ENCODE assay signal across 17 mouse cellular contexts in genomic region chr15:57036806-57037566, GRCm38 (mm10).
A peak's percentile ranks its signal among the peaks of the same experiment; 100 is the strongest.
DNase-seq lines count a peak whose midpoint lies in the region; ATAC-seq lines count a peak whose summit lies in the region.
"Had no signal": no experiment of that assay in that cellular context is flagged by ENCODE, and none has a peak within 500 bp of the region (broad histone marks: within the 10 kb centered on the region; RNA-seq: fewer than 3 reads in every experiment).

No protein-coding gene starts in this region.

- WGBS in midbrain, embryonic 15.5 days, result 91% methylated on average over 4 of the region's 4 CpGs

- no peak overlapping the region for H3K4me2 ChIP-seq in midbrain, embryonic 15.5 days
- H3K4me2 ChIP-seq: liver, embryonic 13.5 days; midbrain, embryonic 12.5 days; neural tube, embryonic 12.5 days had no signal

- H3K4me3 ChIP-seq in midbrain, embryonic 15.5 days, result no peak overlapping the region
- H3K4me3 ChIP-seq: erythroblast, embryonic 14.5 days; liver, embryonic 13.5 days; midbrain, embryonic 12.5 days; neural tube, embryonic 12.5 days had no signal

- H3K9me3 ChIP-seq in midbrain, embryonic 15.5 days, result no peaks in the 10 kb centered on the region
- H3K9me3 ChIP-seq: G1E; liver, embryonic 13.5 days; midbrain, embryonic 12.5 days; neural tube, embryonic 12.5 days had no signal

- H3K9ac ChIP-seq in midbrain, embryonic 15.5 days, result no peak overlapping the region
- H3K9ac ChIP-seq: liver, embryonic 13.5 days; midbrain, embryonic 12.5 days; neural tube, embryonic 12.5 days had no signal

- no peaks in the 10 kb centered on the region for H3K4me1 ChIP-seq in midbrain, embryonic 15.5 days
- H3K4me1 ChIP-seq: liver, embryonic 13.5 days; midbrain, embryonic 12.5 days; neural tube, embryonic 12.5 days had no signal

- no peak overlapping the region for H3K27ac ChIP-seq in midbrain, embryonic 15.5 days
- H3K27ac ChIP-seq: liver, embryonic 13.5 days; midbrain, embryonic 12.5 days; neural tube, embryonic 12.5 days had no signal

- no peaks in the 10 kb centered on the region for H3K27me3 ChIP-seq in midbrain, embryonic 15.5 days (replicated peaks)
- H3K27me3 ChIP-seq: liver, embryonic 13.5 days; midbrain, embryonic 12.5 days; neural tube, embryonic 12.5 days had no signal

- H3K36me3 ChIP-seq in midbrain, embryonic 15.5 days (replicated peaks), result no peaks in the 10 kb centered on the region
- H3K36me3 ChIP-seq: G1E; liver, embryonic 13.5 days; midbrain, embryonic 12.5 days; neural tube, embryonic 12.5 days had no signal

- DNase-seq in gastrocnemius, adult 18-20 months (ENCODE audit: low spot score), result peak; percentile 9
- DNase-seq in gastrocnemius, adult 8-10 months (ENCODE audit: low spot score in 2 of 2), result no peak
- peak; percentile 87 for DNase-seq in adipocyte (ENCODE audit: low spot score)
- peak; percentile 28 for DNase-seq in gonadal fat pad, adult 2 months (ENCODE audit: low read depth)
- DNase-seq in lung, postnatal 36 days, result peak; percentile 55
- no peak for DNase-seq in left cerebral cortex, adult 11 months (ENCODE audit: low spot score)
- DNase-seq in neural tube, embryonic 10.5 days (ENCODE audit: extremely low spot score, low spot score), result no peak
- DNase-seq: B cell, adult 2 months; heart, postnatal 4 days; kidney, postnatal 36 days; liver, embryonic 13.5 days; thymus, adult 18-20 months had no signal

- ATAC-seq in midbrain, embryonic 15.5 days (replicated peaks), result no peak

Comparison
In these comparisons a context has a peak if more than half of its experiments do, and no peak if none do; other contexts are left out.
1. DNase-seq: peak in gastrocnemius, adult 18-20 months (single experiment), adipocyte (single experiment), gonadal fat pad, adult 2 months (single experiment) and lung, postnatal 36 days (single experiment); none in gastrocnemius, adult 8-10 months (0 of 2), left cerebral cortex, adult 11 months (single experiment) and neural tube, embryonic 10.5 days (single experiment).